Mouse (Mus musculus) bone marrow macrophage, adult 2 months (primary cell): ENCODE data around the gene Ust. TPM values are rescaled to one million over a fixed set of nuclear protein-coding genes. Genes with fewer than 3 reads are reported as not detected.

ENCODE experiments used
- H3K27ac ChIP-seq: 2 replicates; pipeline ENCODE4 v1.5.1; 2012; ENCODE audit warnings: low read depth, low read length; ENCODE audit not compliant: insufficient read depth
- H3K4me1 ChIP-seq: 2 replicates; pipeline ENCODE4 v1.6.1; 2012; ENCODE audit warnings: low read length; ENCODE audit not compliant: control insufficient read depth, insufficient read depth
- H3K4me3 ChIP-seq: 2 replicates; pipeline ENCODE4 v1.5.1; 2012; ENCODE audit warnings: mild to moderate bottlenecking, low read length, moderate library complexity; ENCODE audit not compliant: insufficient read depth
- CTCF ChIP-seq: IDR thresholded peaks from 2 replicates; pipeline ENCODE4 v1.5.1; 2012; ENCODE audit warnings: low read depth, mild to moderate bottlenecking, low read length, moderate library complexity
- POLR2A ChIP-seq: IDR thresholded peaks from 2 replicates; pipeline ENCODE4 v1.6.1; 2012; ENCODE audit warnings: mild to moderate bottlenecking, low read depth, low read length, borderline replicate concordance
- polyA plus RNA-seq: library from polyadenylated mRNA; stranded (reverse); fragments of >200 nt; gene quantifications from 2 replicates; pipeline ENCODE4 v1.2.4, GENCODE M21; 2012; ENCODE audit not compliant: missing spikeins, insufficient read depth, insufficient read length

Ust gene
- polyA plus RNA-seq, 1 experiment: 3.9 TPM

- peaks cover 15% of the 10 kb centered on the region for H3K4me1 ChIP-seq
- no peak for TF ChIP-seq POLR2A
- TF ChIP-seq CTCF: no peak
- no peak overlapping the region for H3K27ac ChIP-seq
- H3K4me3 ChIP-seq: no peak overlapping the region
These were observed 86.8 kb downstream of the Ust start for GRCm38 (mm10) chr10:8431857-8432256.

DNA sequence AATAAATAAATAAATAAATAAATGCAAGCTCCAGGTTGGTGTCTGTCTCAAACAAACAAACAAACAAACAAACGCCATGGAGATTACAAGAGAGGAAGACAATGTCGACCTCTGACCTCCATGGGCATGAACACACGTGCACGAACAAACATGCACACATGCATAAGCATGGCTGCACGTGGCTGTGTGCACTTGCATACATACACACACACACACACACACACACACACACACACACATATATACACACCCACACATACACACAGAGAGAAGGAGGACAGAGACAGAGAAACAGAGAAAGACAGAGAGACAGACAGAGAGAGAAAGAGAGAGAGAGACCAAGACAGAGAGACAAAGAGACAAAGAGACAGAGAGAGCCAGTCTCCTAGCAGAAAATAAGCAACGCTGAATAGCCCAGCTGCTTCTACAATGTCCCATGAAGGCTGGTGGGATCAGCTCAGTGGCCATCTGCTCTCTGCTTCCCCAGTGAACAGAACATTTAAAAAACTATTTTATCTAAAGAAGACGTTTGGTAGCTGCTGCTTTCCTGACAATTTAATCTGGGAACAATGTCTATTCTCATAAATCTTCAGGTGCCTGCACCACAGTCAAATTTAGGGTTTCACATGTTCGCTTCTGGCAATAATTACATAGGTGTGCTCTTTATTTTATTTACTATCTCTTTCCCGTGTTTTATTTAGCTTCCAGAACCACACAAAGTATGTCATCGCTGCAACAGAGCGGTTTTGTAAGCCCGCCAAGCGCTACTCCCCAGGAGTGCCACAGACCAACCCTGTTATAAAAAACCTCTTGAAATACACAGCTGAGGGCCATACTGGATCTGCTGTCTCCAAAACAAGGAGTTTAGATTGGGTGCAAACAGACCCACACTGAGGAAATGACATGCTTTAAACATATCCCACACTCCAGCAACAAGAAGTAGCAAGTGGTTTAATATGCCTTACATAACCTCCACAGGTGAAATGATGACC is 89.5 kb downstream of the Ust start:
- Histone ChIP-seq H3K27ac (no peak overlapping the region), H3K4me1 (peaks cover 15% of the 10 kb centered on the region), H3K4me3 (no peak overlapping the region)
- no peak for TF ChIP-seq POLR2A
- TF ChIP-seq CTCF: no peak

- Histone ChIP-seq H3K4me1 (peaks cover 13% of the 10 kb centered on the region), H3K27ac (no peak overlapping the region), H3K4me3 (no peak overlapping the region)
- no peak for TF ChIP-seq POLR2A
- TF ChIP-seq CTCF: no peak
These were observed 90.8 kb downstream of the Ust start for GRCm38 (mm10) chr10:8427671-8428364.

DNA sequence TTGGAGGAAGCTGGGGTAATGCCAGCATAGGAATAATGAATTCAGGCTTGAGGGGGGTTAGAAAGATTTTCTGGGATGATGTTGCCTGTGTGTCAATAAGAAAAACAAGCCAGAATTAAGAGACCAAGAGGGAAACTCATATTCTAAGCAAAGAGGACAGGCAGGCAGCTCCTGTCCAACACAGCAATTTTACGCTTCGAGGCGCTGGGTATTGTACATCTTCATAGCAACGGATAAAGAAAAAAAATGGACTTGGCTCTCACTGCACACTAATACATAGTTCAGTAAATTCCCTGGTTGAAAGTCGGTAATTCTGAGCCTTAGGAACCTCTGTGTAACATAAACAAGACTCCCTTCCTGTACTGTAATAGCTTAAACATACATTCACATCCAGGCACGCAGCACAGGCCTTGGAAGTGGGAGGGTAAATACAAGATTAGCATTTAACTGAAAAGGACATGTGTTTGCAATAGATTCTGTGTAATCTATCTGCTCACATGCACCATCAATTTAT is 99.1 kb downstream of the Ust start:
- H3K4me1 ChIP-seq: peaks cover 17% of the 10 kb centered on the region
- H3K27ac ChIP-seq: no peak overlapping the region
- TF ChIP-seq POLR2A: no peak
- TF ChIP-seq CTCF: no peak
- H3K4me3 ChIP-seq: no peak overlapping the region

DNA sequence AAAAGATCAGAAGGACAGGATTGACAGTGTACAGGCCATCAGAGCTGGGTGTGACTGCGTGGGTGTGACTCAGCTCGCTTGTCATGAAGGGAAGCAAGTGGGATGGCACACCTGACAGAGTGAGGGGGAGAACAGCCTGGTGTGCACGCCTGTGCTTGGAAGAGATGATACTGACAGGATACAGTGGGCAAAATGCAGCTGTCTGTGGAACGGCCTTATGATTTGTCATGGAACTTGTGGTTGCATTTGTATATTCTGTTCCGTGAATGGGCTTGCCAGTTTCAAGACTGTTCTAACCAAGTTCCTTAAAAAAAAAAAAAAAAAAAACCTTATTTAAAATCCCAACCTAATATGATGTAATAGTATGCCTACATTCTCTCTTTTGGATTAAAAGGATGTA is 103.2 kb downstream of the Ust start:
- 0 out of 2 replicates have a peak overlapping the region, but pooled peaks have one; percentile 9 for H3K4me3 ChIP-seq
- H3K4me1 ChIP-seq: peaks cover 22% of the 10 kb centered on the region
- no peak for TF ChIP-seq POLR2A
- TF ChIP-seq CTCF: no peak
- H3K27ac ChIP-seq: peak overlapping the region; percentile 34

- Histone ChIP-seq H3K4me1 (peaks cover 22% of the 10 kb centered on the region), H3K27ac (peak overlapping the region; percentile 34), H3K4me3 (no peak overlapping the region)
- TF ChIP-seq POLR2A (no peak), CTCF (no peak)
These were observed 103.6 kb downstream of the Ust start for GRCm38 (mm10) chr10:8415036-8415435.

GRCm38 (mm10) chr10:8405141-8405540 is 113.5 kb downstream of the Ust start:
- TF ChIP-seq CTCF (no peak), POLR2A (no peak)
- Histone ChIP-seq H3K27ac (no peak overlapping the region), H3K4me3 (no peak overlapping the region), H3K4me1 (no peaks in the 10 kb centered on the region)

GRCm38 (mm10) chr10:8392226-8392625 is 126.4 kb downstream of the Ust start:
- H3K4me3 ChIP-seq: no peak overlapping the region
- TF ChIP-seq CTCF: no peak
- no peak for TF ChIP-seq POLR2A
- no peak overlapping the region for H3K27ac ChIP-seq
- peaks cover 26% of the 10 kb centered on the region for H3K4me1 ChIP-seq

DNA sequence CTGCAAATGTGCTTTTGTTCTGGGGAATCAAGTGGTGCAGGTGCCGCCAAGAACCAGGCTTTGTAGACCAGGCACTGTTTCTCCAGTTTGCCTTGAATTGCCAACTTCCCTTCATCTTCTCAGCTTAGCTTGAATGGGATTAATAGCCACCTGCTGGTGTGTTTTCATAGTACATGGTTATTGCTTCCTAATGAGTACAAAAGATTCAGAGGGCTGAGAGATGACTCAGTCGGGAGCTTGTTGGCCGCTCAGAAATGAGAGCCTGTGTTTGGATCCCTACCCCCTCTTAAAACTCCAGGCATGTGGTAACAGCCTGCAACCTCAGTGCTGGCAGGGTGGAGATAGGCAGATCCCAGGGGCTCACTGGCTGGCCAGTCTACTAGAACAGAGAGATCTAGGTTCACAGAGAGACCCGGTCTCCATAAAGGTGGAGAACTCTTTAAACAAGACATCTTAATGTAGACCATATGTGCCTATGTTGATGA is 127.3 kb downstream of the Ust start:
- H3K4me3 ChIP-seq: no peak overlapping the region
- TF ChIP-seq POLR2A (no peak), CTCF (no peak)
- H3K27ac ChIP-seq: no peak overlapping the region
- H3K4me1 ChIP-seq: peaks cover 31% of the 10 kb centered on the region

DNA sequence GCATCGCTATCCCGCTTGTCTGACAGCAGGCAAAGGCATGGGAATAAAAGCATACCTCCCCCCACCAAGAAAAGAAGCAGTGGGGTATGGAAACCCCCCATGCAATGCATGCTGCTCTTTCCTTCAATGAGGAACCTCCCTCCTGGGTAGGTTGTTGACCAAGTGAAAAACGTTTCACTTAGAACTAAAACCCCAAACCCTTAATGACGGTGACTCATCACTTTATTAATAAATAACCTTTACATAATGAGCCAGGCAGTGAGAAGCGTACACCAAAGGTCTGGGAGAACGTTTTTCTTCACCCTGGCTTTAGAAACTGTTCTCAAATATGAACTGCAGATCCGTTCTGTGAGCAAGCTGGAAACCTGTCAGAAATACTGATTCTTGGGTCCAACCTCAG is 130.4 kb downstream of the Ust start:
- Histone ChIP-seq H3K4me1 (peaks cover 31% of the 10 kb centered on the region), H3K4me3 (no peak overlapping the region), H3K27ac (no peak overlapping the region; the same call in 1 of the 2 replicates)
- TF ChIP-seq POLR2A (no peak), CTCF (no peak)
